Mouse (Mus musculus) olfactory bulb, adult 2 months (tissue): Measurements from ENCODE around the gene Arl6ip6.

ENCODE experiments used
- CTCF ChIP-seq: fragments of 200-500 bp; IDR thresholded peaks from 2 replicates; pipeline ENCODE4 v1.5.1; 2012; ENCODE audit warnings: low read depth, mild to moderate bottlenecking, low read length, moderate library complexity; ENCODE audit not compliant: insufficient read depth
- POLR2A ChIP-seq: fragments of 200-500 bp; IDR thresholded peaks from 2 replicates; pipeline ENCODE4 v1.6.1; 2012; ENCODE audit warnings: mild to moderate bottlenecking, low read depth, low read length, moderate library complexity; ENCODE audit not compliant: insufficient read depth

- no peak for TF ChIP-seq CTCF
- TF ChIP-seq POLR2A = no peak
Observed at GRCm38 (mm10) chr2:53189811-53190210, 1.7 kb upstream of the Arl6ip6 start.
